Mouse (Mus musculus) liver, postnatal 0 days (tissue): ENCODE measurements around the gene Pdzd2. TPM values are rescaled to one million over a fixed set of nuclear protein-coding genes. Genes with fewer than 3 reads are reported as not detected.

Source experiments
- ATAC-seq: fragments of 200-750 bp; cut with Nextera tagmentation; 2 replicates; pipeline ENCODE4 v1.8.0; 2017; ENCODE audit warnings: mild to moderate bottlenecking, moderate library complexity
- DNase-seq: peaks from one replicate; pipeline ENCODE4 v3.0.0-alpha.2; 2016
- H3K27ac ChIP-seq: fragments of 300-500 bp; sonication (generic); 2 replicates; pipeline ENCODE4 v1.5.1; 2014; ENCODE audit warnings: antibody characterized with exemption, moderate library complexity, mild to moderate bottlenecking, low read depth
- H3K27me3 ChIP-seq: fragments of 300-500 bp; sonication (generic); 2 replicates; pipeline ENCODE4 v1.6.1; 2014; ENCODE audit warnings: low read length, control low read depth, mixed read lengths; ENCODE audit not compliant: insufficient read depth
- H3K36me3 ChIP-seq: fragments of 300-500 bp; sonication (generic); replicated peaks from 2 replicates; pipeline ENCODE4 v1.6.1; 2014; ENCODE audit warnings: mild to moderate bottlenecking, control low read depth, low read length, moderate library complexity, mixed read lengths; ENCODE audit not compliant: insufficient read depth
- H3K4me1 ChIP-seq: fragments of 300-500 bp; sonication (generic); 2 replicates; pipeline ENCODE4 v1.6.1; 2014; ENCODE audit warnings: antibody characterized with exemption, mild to moderate bottlenecking, control low read depth; ENCODE audit not compliant: insufficient read depth
- H3K4me2 ChIP-seq: fragments of 300-500 bp; sonication (generic); 2 replicates; pipeline ENCODE4 v1.6.1; 2014; ENCODE audit warnings: low read depth, mild to moderate bottlenecking, low read length, moderate library complexity, mixed read lengths
- H3K4me3 ChIP-seq: fragments of 300-500 bp; sonication (generic); 2 replicates; pipeline ENCODE4 v1.5.1; 2014; ENCODE audit warnings: low read depth, low read length
- H3K9ac ChIP-seq: fragments of 300-500 bp; sonication (generic); replicated peaks from 2 replicates; pipeline ENCODE4 v1.6.1; 2014; ENCODE audit warnings: mild to moderate bottlenecking, moderate library complexity
- H3K9me3 ChIP-seq: fragments of 300-500 bp; sonication (generic); 2 replicates; pipeline ENCODE4 v1.6.1; 2016; ENCODE audit warnings: mild to moderate bottlenecking, control low read depth, low read length, mixed read lengths
- CTCF ChIP-seq: sonication (generic); IDR thresholded peaks from 2 replicates; pipeline ENCODE4 v1.5.1; 2016; ENCODE audit warnings: antibody characterized with exemption, low read depth
- EP300 ChIP-seq: IDR thresholded peaks from 2 replicates; pipeline ENCODE4 v1.6.1; 2016; ENCODE audit warnings: antibody characterized with exemption, low read depth, mild to moderate bottlenecking
- WGBS: fragments of 180-500 bp; shearing (Covaris S2); extraction: QIAGEN DNeasy Blood & Tissue Kit; methylation state at CpG from one replicate; pipeline ENCODE4 v1.1.7; 2014; ENCODE audit not compliant: insufficient replicate concordance; 5-methylcytosine and 5-hydroxymethylcytosine counted together
- polyA plus RNA-seq: library from polyadenylated mRNA; unstranded; fragments of >200 nt; fragmentation: Nextera tagmentation; extraction: Ambion mirVana; gene quantifications from 2 replicates; pipeline ENCODE4 v1.2.1, GENCODE M21; 2015

The Pdzd2 gene
- polyA plus RNA-seq, 1 experiment from 2014 or later, result 1.3 TPM

DNA sequence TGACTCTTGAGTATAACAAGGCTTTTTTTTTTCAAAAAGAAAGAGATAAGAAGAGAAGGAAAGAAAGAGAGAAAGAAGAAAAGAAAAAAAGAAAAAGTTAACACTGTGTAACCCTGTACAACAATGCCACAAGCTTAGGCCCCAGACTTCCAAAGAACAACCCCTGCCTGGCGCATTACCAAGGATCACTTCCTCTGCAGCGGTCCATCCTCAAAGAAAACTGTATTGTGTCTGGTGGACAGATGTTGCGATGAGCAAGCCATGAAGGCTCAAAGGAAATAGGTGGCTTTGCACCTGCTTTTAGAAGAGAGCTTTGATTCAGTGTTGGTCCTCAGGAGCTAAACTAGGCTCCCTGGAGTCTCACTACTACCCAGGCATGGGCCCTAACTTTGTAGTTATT is 89.5 kb downstream of the Pdzd2 start:
- no peaks in the 10 kb centered on the region for H3K9me3 ChIP-seq
- ATAC-seq, result no peak
- H3K27ac ChIP-seq, result no peak overlapping the region

DNA sequence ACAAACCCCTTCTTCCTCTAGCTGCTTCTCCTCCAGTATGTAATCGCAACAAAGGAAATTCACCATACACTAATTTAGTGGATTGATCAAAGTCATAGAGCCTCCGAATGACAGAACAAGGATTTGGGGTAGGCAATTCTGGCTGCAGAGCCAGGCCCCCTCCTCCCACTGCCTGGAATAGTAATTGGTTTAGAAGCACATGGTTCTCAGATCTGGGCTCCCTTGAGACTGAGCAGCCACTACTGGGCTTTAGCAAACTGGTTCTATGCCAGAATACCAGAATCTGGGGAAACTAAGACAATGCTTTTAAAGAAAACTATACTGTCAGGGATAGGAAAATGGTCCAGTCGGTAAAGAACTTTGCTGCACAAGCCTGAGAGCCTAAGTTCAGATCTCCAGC is 90.0 kb downstream of the Pdzd2 start:
- no peak overlapping the region for H3K4me3 ChIP-seq
- no peaks in the 10 kb centered on the region for H3K9me3 ChIP-seq
- DNase-seq (no peak), ATAC-seq (no peak)
- H3K9ac ChIP-seq, result no peak overlapping the region
- H3K4me1 ChIP-seq, result no peaks in the 10 kb centered on the region
- WGBS, result 81% methylated on average over 3 of the region's 3 CpGs
- TF ChIP-seq EP300, result no peak
- TF ChIP-seq CTCF, result no peak
- H3K36me3 ChIP-seq, result no peaks in the 10 kb centered on the region
- H3K27ac ChIP-seq, result no peak overlapping the region
- no peak overlapping the region for H3K4me2 ChIP-seq
- H3K27me3 ChIP-seq, result no peaks in the 10 kb centered on the region

More for the DNA sequence above, 89.5 kb downstream of the Pdzd2 start:
- H3K4me1 ChIP-seq, result no peaks in the 10 kb centered on the region
- no peak overlapping the region for H3K4me2 ChIP-seq
- no peak overlapping the region for H3K9ac ChIP-seq
- H3K27me3 ChIP-seq, result no peaks in the 10 kb centered on the region
- TF ChIP-seq CTCF (no peak), EP300 (no peak)
- H3K36me3 ChIP-seq, result no peaks in the 10 kb centered on the region
- WGBS, result 81% methylated on average over 3 of the region's 3 CpGs
- H3K4me3 ChIP-seq, result no peak overlapping the region
- DNase-seq, result no peak

GRCm38 (mm10) chr15:12649131-12649530 is 90.6 kb downstream of the Pdzd2 start:
- ATAC-seq (no peak), DNase-seq (no peak)
- no peak overlapping the region for H3K9ac ChIP-seq
- H3K36me3 ChIP-seq, result no peaks in the 10 kb centered on the region
- no peaks in the 10 kb centered on the region for H3K27me3 ChIP-seq
- no peak overlapping the region for H3K27ac ChIP-seq
- TF ChIP-seq EP300 (no peak), CTCF (no peak)
- no peak overlapping the region for H3K4me3 ChIP-seq
- H3K4me1 ChIP-seq, result no peaks in the 10 kb centered on the region
- 61% methylated on average over 2 of the region's 2 CpGs for WGBS
- no peaks in the 10 kb centered on the region for H3K9me3 ChIP-seq
- no peak overlapping the region for H3K4me2 ChIP-seq

DNA sequence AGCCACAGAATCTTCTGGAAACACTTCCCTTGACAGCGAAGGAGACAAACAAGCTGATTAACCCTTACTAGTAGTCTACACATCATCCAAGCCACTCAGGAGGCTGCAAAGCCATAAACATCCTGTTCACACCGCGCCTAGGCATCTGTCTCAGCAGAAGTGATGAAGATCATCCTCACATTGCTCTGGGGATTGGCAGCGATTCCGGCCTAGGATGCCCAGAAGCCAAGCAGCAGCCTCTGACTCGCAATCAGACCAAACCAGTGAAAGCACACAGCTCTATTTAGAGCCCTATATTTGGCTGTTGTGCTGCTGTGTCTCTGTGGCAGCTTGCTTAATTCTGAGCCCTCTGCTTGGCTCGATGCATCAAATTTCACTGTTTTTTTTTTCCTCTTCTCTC is 99.0 kb downstream of the Pdzd2 start:
- Histone ChIP-seq H3K4me3 (no peak overlapping the region), H3K36me3 (no peaks in the 10 kb centered on the region), H3K9ac (no peak overlapping the region), H3K27ac (no peak overlapping the region), H3K4me2 (no peak overlapping the region), H3K9me3 (no peaks in the 10 kb centered on the region), H3K27me3 (no peaks in the 10 kb centered on the region), H3K4me1 (no peaks in the 10 kb centered on the region)
- ATAC-seq (no peak), DNase-seq (no peak)
- 75% methylated on average over 7 of the region's 7 CpGs for WGBS
- TF ChIP-seq CTCF (no peak), EP300 (no peak)

DNA sequence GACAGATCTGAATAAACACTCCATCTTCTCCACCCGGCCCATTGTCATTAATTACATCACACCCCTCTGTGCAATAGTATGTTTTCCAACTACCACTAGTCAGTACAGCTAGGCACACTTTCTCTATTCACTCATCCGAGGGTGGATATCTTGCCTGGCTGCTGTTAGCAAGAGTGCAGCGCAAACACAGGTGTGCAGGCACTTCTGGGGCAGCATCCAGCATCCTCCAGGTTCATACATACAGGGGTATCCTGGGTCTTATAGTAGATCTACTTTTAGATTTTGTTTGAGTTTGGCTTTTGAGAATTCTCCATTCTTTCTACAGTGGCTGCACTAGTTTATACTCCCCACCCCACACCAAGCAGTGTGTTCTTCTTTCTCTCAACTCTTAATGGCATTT is 99.9 kb downstream of the Pdzd2 start:
- DNase-seq, result no peak
- Histone ChIP-seq H3K4me3 (no peak overlapping the region), H3K36me3 (no peaks in the 10 kb centered on the region), H3K4me2 (no peak overlapping the region), H3K4me1 (no peaks in the 10 kb centered on the region), H3K9me3 (no peaks in the 10 kb centered on the region), H3K27me3 (no peaks in the 10 kb centered on the region), H3K9ac (no peak overlapping the region), H3K27ac (no peak overlapping the region)
- ATAC-seq, result no peak
- 65% methylated on average over 3 of the region's 3 CpGs for WGBS
- no peak for TF ChIP-seq EP300
- no peak for TF ChIP-seq CTCF

GRCm38 (mm10) chr15:12639181-12639580 is 100.5 kb downstream of the Pdzd2 start:
- no peaks in the 10 kb centered on the region for H3K4me1 ChIP-seq
- no peak overlapping the region for H3K27ac ChIP-seq
- no peak overlapping the region for H3K4me2 ChIP-seq
- no peaks in the 10 kb centered on the region for H3K9me3 ChIP-seq
- 74% methylated on average over 8 of the region's 8 CpGs for WGBS
- H3K27me3 ChIP-seq, result no peaks in the 10 kb centered on the region
- ATAC-seq, result no peak
- no peak overlapping the region for H3K9ac ChIP-seq
- TF ChIP-seq CTCF, result no peak
- no peak for TF ChIP-seq EP300
- DNase-seq, result no peak
- no peak overlapping the region for H3K4me3 ChIP-seq
- H3K36me3 ChIP-seq, result no peaks in the 10 kb centered on the region

GRCm38 (mm10) chr15:12638370-12639030 is 101.2 kb downstream of the Pdzd2 start:
- Histone ChIP-seq H3K27ac (no peak overlapping the region), H3K9ac (no peak overlapping the region), H3K4me2 (no peak overlapping the region), H3K36me3 (no peaks in the 10 kb centered on the region), H3K9me3 (no peaks in the 10 kb centered on the region), H3K4me3 (no peak overlapping the region), H3K27me3 (no peaks in the 10 kb centered on the region), H3K4me1 (no peaks in the 10 kb centered on the region)
- DNase-seq, result no peak
- ATAC-seq, result no peak
- TF ChIP-seq CTCF (no peak), EP300 (no peak)
- 82% methylated on average over 14 of the region's 14 CpGs for WGBS
